Mouse (Mus musculus): ENCODE measurements around the gene 1700001J03Rik.
"Not testable (repeated sequence)": the region's sequence is repeated elsewhere in the genome, so short reads cannot be mapped to it uniquely, and the experiment has no call there.

Gene 1700001J03Rik

GRCm38 (mm10) chr5:146188144-146188543 lies 3.0 kb upstream of the 1700001J03Rik start:
- no peak for DNase-seq (ENCODE audit: low spot score in 2 of 2)

- DNase-seq (ENCODE audit: low spot score in 2 of 2): peak; percentile 11 to 31
Measured at GRCm38 (mm10) chr5:146187441-146187840, 2.3 kb upstream of the 1700001J03Rik start.

- DNase-seq (ENCODE audit: low spot score in 2 of 2): not testable (repeated sequence)
Measured at GRCm38 (mm10) chr5:146172744-146173143, 12.4 kb downstream of the 1700001J03Rik start.

GRCm38 (mm10) chr5:146170621-146171020 lies 14.5 kb downstream of the 1700001J03Rik start, which contains the start of gene Gm6309:
Gene Gm6309, minus strand, starts transcription at chr5:146170721.
- not testable (repeated sequence) for DNase-seq (ENCODE audit: low spot score in 2 of 2)

GRCm38 (mm10) chr5:146160439-146160838 lies 24.7 kb downstream of the 1700001J03Rik start, which contains the start of gene Gm5565:
Gene Gm5565, minus strand, starts transcription at chr5:146160539.
- not testable (repeated sequence) for DNase-seq (ENCODE audit: low spot score in 2 of 2)

- DNase-seq (ENCODE audit: low spot score in 2 of 2): not testable (repeated sequence)
Measured at GRCm38 (mm10) chr5:146158326-146158725, 26.8 kb downstream of the 1700001J03Rik start.

GRCm38 (mm10) chr5:146150454-146150853 lies 34.6 kb downstream of the 1700001J03Rik start:
- no peak for DNase-seq (ENCODE audit: low spot score in 2 of 2)

- DNase-seq (ENCODE audit: low spot score in 2 of 2): no peak
Measured at GRCm38 (mm10) chr5:146147903-146148302, 37.2 kb downstream of the 1700001J03Rik start.
